Mouse (Mus musculus) midbrain, postnatal 0 days (tissue): ENCODE measurements around the gene Papola. TPM values are rescaled to one million over a fixed set of nuclear protein-coding genes. Genes with fewer than 3 reads are reported as not detected.

Experiments used
- ATAC-seq: fragments of 200-750 bp; cut with Nextera tagmentation; 2 replicates; pipeline ENCODE4 v1.8.0; 2017; ENCODE audit warnings: moderate number of reproducible peaks, mild to moderate bottlenecking, moderate TSS enrichment, moderate library complexity; ENCODE audit not compliant: low FRiP score
- DNase-seq: peaks from one replicate; pipeline ENCODE4 v3.0.0-alpha.2; 2015; ENCODE audit warnings: low spot score
- H3K27ac ChIP-seq: fragments of 300-500 bp; sonication (generic); 2 replicates; pipeline ENCODE4 v1.5.1; 2014; ENCODE audit warnings: low read depth, mild to moderate bottlenecking, low read length, mixed read lengths
- H3K27me3 ChIP-seq: fragments of 300-500 bp; sonication (generic); 2 replicates; pipeline ENCODE4 v1.6.1; 2014; ENCODE audit warnings: low read length, control low read depth, mixed read lengths; ENCODE audit not compliant: insufficient read depth
- H3K36me3 ChIP-seq: fragments of 300-500 bp; sonication (generic); 2 replicates; pipeline ENCODE4 v1.6.1; 2014; ENCODE audit warnings: low read length, control low read depth, mixed read lengths; ENCODE audit not compliant: insufficient read depth
- H3K4me1 ChIP-seq: fragments of 300-500 bp; sonication (generic); 2 replicates; pipeline ENCODE4 v1.6.1; 2014; ENCODE audit warnings: mild to moderate bottlenecking, control low read depth, antibody characterized with exemption, low read length, mixed read lengths; ENCODE audit not compliant: insufficient read depth
- H3K4me2 ChIP-seq: fragments of 300-500 bp; sonication (generic); 2 replicates; pipeline ENCODE4 v1.6.1; 2014; ENCODE audit warnings: low read depth, mild to moderate bottlenecking, low read length, mixed read lengths; ENCODE audit not compliant: poor library complexity, severe bottlenecking
- H3K4me3 ChIP-seq: fragments of 300-500 bp; sonication (generic); 2 replicates; pipeline ENCODE4 v1.5.1; 2014; ENCODE audit warnings: low read depth, mild to moderate bottlenecking, low read length, moderate library complexity
- H3K9ac ChIP-seq: fragments of 300-500 bp; sonication (generic); replicated peaks from 2 replicates; pipeline ENCODE4 v1.6.1; 2014; ENCODE audit warnings: mild to moderate bottlenecking, low read length, moderate library complexity, mixed read lengths; ENCODE audit not compliant: poor library complexity, severe bottlenecking
- H3K9me3 ChIP-seq: fragments of 300-500 bp; sonication (generic); 2 replicates; pipeline ENCODE4 v1.6.1; 2016; ENCODE audit warnings: low read length, control low read depth
- CTCF ChIP-seq: IDR thresholded peaks from 2 replicates; pipeline ENCODE4 v1.5.1; 2016; ENCODE audit warnings: antibody characterized with exemption, mild to moderate bottlenecking
- WGBS: fragments of 180-500 bp; shearing (Covaris S2); extraction: QIAGEN DNeasy Blood & Tissue Kit; methylation state at CpG from one replicate; pipeline ENCODE4 v1.1.7; 2014; 5-methylcytosine and 5-hydroxymethylcytosine counted together
- polyA plus RNA-seq: library from polyadenylated mRNA; unstranded; fragments of >200 nt; fragmentation: Nextera tagmentation; extraction: Ambion mirVana; gene quantifications from 2 replicates; pipeline ENCODE4 v1.2.1, GENCODE M21; 2015
- total RNA-seq: library from RNA; depleted of rRNA; stranded (reverse); fragments of >200 nt; gene quantifications from 2 replicates; pipeline ENCODE4 v1.2.3, GENCODE M21; 2014

Gene Papola
- total and polyA plus RNA-seq, 2 experiments from 2014 or later, result 72.7 to 116 TPM

DNA sequence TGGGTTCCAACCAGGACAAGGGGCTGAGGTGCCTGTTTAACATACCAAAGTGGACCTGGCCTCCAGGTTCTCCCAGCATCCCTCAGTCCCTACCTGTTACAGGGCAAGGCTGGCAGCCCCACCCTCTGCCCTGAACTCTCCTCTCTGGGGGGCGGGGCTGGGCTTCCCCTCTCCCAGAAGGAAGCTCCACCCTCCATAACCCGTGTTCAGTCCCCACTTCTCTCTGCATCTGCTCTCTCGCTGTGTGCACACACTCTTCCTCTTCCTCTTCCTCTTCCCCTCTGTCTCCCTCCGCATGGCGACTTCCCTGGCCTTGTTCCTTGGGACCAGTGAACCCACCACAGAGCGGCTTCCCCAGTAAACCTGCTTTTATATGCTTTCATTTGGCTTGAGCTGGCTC is 84.7 kb downstream of the Papola start:
- DNase-seq (no peak), ATAC-seq (no peak)
- H3K27ac ChIP-seq, result no peak overlapping the region
- no peak for TF ChIP-seq CTCF
- H3K9me3 ChIP-seq, result no peaks in the 10 kb centered on the region
- 46% methylated on average over 6 of the region's 6 CpGs for WGBS
- no peak overlapping the region for H3K9ac ChIP-seq
- H3K4me1 ChIP-seq, result no peaks in the 10 kb centered on the region
- H3K27me3 ChIP-seq, result peaks cover 5% of the 10 kb centered on the region; the same call in 1 of the 2 replicates
- H3K36me3 ChIP-seq, result no peaks in the 10 kb centered on the region
- H3K4me2 ChIP-seq, result no peak overlapping the region
- H3K4me3 ChIP-seq, result no peak overlapping the region

DNA sequence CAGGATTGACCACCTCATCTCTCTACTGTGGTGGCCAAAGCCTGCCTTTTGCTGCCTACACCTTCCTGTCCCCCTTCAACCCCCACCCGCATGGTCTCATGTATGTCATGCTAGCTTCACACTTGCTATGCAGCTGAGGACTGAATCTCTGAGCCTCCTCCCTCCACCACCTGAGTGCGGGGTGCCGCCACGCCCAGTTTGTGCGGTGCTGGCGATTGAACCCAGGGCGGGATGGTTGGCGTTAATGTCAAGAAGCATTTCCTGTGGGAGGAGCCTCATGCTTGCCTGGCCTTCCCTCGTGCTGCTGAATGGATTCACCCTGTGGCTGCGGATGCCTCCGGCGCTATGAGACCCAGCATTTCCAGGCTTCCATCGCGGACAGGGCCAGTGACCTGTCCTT is 85.2 kb downstream of the Papola start:
- Histone ChIP-seq H3K9ac (no peak overlapping the region), H3K4me2 (no peak overlapping the region), H3K9me3 (no peaks in the 10 kb centered on the region), H3K4me1 (no peaks in the 10 kb centered on the region), H3K36me3 (no peaks in the 10 kb centered on the region), H3K27me3 (peaks cover 5% of the 10 kb centered on the region; the same call in 1 of the 2 replicates), H3K4me3 (no peak overlapping the region), H3K27ac (no peak overlapping the region)
- no peak for ATAC-seq
- no peak for TF ChIP-seq CTCF
- 34% methylated on average over 14 of the region's 14 CpGs for WGBS
- no peak for DNase-seq

DNA sequence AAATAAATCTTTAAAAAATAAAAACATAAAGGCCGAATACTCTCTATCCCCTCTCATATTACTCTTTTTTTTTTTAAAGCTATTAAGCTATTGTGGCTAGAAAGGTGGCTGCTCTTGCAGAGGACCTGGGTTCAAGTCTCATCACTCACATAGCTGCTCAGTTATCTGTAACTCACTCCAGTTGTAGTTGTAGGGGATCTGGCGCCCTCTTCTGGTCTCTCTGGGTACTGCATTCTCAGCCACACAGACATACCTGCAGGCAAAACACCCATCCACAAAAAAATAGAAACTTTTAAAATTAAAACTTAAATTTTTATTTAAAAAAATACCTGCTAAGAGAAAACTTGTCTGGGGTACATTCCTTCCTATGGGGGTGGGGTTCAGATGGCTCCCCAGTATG is 88.8 kb downstream of the Papola start:
- Histone ChIP-seq H3K27me3 (peaks cover 5% of the 10 kb centered on the region; the same call in 1 of the 2 replicates), H3K9me3 (no peaks in the 10 kb centered on the region), H3K9ac (no peak overlapping the region), H3K4me1 (no peaks in the 10 kb centered on the region), H3K4me3 (no peak overlapping the region), H3K27ac (no peak overlapping the region), H3K36me3 (no peaks in the 10 kb centered on the region), H3K4me2 (no peak overlapping the region)
- ATAC-seq, result no peak
- TF ChIP-seq CTCF, result peak; percentile 56
- 49% methylated on average over 2 of the region's 2 CpGs for WGBS
- no peak for DNase-seq

DNA sequence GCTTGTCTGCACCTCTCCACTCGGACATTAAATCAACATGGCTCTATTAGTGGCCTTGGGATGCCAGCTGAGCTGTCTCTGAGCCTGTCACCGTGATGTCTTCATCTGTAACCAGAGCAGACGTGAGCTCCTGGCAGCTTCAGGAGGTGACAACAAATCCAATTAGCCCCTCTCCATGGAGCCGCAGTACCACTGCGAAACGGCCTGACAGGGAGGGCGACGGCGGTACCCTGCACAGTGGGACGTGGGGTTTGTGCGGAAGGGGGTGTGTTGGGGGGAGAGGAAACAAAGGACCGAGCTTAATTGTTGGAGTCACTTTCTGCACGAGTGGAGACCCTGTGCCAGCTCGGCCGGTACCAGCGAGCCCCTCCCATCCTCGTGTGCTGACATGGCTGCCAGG is 90.6 kb downstream of the Papola start:
- H3K4me1 ChIP-seq, result no peaks in the 10 kb centered on the region
- no peaks in the 10 kb centered on the region; the same call in 1 of the 2 replicates for H3K27me3 ChIP-seq
- peak; percentile 91 for DNase-seq
- peak; percentile 30 for TF ChIP-seq CTCF
- H3K4me2 ChIP-seq, result 0 out of 2 replicates have a peak overlapping the region, but pooled peaks have one; percentile 20
- peak; percentile 76 for ATAC-seq
- H3K9me3 ChIP-seq, result 0 out of 2 replicates have a peak, but pooled peaks cover 3% of the 10 kb centered on the region
- H3K4me3 ChIP-seq, result no peak overlapping the region
- no peaks in the 10 kb centered on the region for H3K36me3 ChIP-seq
- no peak overlapping the region for H3K27ac ChIP-seq
- H3K9ac ChIP-seq, result no peak overlapping the region
- WGBS, result 12% methylated on average over 17 of the region's 17 CpGs

DNA sequence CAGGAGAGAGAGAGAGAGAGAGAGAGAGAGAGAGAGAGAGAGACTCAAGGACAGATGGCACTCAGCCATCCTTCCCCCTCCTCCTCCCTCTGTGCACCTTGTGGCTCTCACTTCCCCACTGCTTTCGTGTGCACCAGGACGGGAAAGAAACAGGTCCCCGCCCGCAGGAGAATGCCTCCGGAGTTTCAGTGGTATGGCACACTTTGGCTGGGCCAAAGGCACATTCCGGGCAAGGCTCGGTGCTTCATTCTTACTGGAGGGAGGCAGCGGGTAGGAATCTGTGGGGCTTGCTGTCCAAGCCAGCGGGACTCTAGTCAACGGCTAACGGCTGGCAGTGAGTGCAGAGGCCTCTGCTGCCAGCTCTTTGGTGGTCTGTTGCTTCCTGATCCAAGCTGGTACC is 92.0 kb downstream of the Papola start:
- H3K9me3 ChIP-seq, result 0 out of 2 replicates have a peak, but pooled peaks cover 3% of the 10 kb centered on the region
- no peaks in the 10 kb centered on the region for H3K4me1 ChIP-seq
- no peak for ATAC-seq
- no peak overlapping the region for H3K27ac ChIP-seq
- H3K4me2 ChIP-seq, result no peak overlapping the region
- no peak for TF ChIP-seq CTCF
- no peak overlapping the region for H3K9ac ChIP-seq
- H3K27me3 ChIP-seq, result no peaks in the 10 kb centered on the region; the same call in 1 of the 2 replicates
- H3K4me3 ChIP-seq, result no peak overlapping the region
- no peaks in the 10 kb centered on the region for H3K36me3 ChIP-seq
- 64% methylated on average over 11 of the region's 11 CpGs for WGBS
- DNase-seq, result peak; percentile 65

DNA sequence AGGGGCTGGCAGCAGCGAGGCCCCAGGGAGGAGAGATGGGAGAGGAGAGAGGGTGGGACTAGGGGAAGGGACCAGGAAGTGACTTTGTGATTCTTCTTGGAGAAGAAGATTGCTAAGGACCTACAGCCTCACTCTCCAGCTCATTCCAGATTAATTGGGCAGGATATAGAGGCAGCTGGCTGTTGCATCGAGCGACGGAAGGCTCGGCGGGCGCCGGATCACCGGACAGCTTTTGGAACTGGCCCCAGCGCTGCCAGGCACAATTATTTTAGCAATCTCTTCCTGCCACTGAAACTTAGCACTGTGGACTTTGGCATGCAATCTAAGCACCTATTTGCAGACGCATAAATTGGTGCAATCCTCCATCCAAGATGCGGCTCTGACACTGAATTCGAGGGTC is 92.4 kb downstream of the Papola start:
- no peak for DNase-seq
- no peak for ATAC-seq
- 71% methylated on average over 13 of the region's 13 CpGs for WGBS
- Histone ChIP-seq H3K36me3 (no peaks in the 10 kb centered on the region), H3K4me3 (no peak overlapping the region), H3K27ac (no peak overlapping the region), H3K4me1 (no peaks in the 10 kb centered on the region), H3K9me3 (0 out of 2 replicates have a peak, but pooled peaks cover 3% of the 10 kb centered on the region), H3K4me2 (no peak overlapping the region), H3K9ac (no peak overlapping the region), H3K27me3 (no peaks in the 10 kb centered on the region; the same call in 1 of the 2 replicates)
- no peak for TF ChIP-seq CTCF
